Mouse (Mus musculus): ENCODE results near the gene Fermt3.

DNA sequence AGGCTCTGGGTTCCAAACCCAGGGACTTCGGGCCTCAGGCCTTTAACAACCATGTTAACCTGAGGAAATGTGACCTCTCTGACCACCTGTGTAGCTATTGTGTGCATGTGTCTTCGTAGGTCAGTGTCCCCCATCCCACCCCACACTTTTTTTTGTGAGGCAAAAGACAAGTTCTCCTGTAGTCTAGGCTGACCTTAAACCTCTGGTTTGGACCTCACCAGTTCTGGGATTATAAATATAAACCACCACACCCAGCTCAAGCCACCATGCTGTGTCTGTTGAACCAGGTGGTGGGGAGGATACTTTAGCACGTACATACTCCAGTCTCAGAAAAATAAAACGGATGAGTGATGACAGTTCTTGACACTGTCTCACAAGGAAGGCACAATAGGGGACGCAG lies 69.3 kb downstream of the Fermt3 start:
- TF ChIP-seq CTCF (IDR thresholded peaks at IDR 0.05; ENCODE audit: low read depth) (no peak), EP300 (IDR thresholded peaks at IDR 0.05; ENCODE audit: low read depth) (no peak)

All from heart, postnatal 0 days (tissue).